Mouse (Mus musculus) hindbrain, embryonic 10.5 days (tissue): ENCODE measurements around the gene Dlg2. TPM values are rescaled to one million over a fixed set of nuclear protein-coding genes. Genes with fewer than 3 reads are reported as not detected.

Experiments
- DNase-seq: peaks from one replicate; pipeline ENCODE4 v3.0.0-alpha.2; 2017; ENCODE audit warnings: low spot score
- H3K27ac ChIP-seq: fragments of 300-500 bp; sonication (generic); 2 replicates; pipeline ENCODE4 v1.5.1; 2016; ENCODE audit warnings: mild to moderate bottlenecking, moderate library complexity
- H3K27me3 ChIP-seq: fragments of 300-500 bp; sonication (generic); 2 replicates; pipeline ENCODE4 v1.6.1; 2016; ENCODE audit warnings: mild to moderate bottlenecking; ENCODE audit not compliant: poor library complexity, insufficient read depth, severe bottlenecking
- H3K36me3 ChIP-seq: fragments of 300-500 bp; sonication (generic); 2 replicates; pipeline ENCODE4 v1.6.1; 2016; ENCODE audit warnings: mild to moderate bottlenecking, moderate library complexity
- H3K4me1 ChIP-seq: fragments of 300-500 bp; sonication (generic); replicated peaks from 2 replicates; pipeline ENCODE4 v1.6.1; 2016; ENCODE audit warnings: mild to moderate bottlenecking
- H3K4me3 ChIP-seq: fragments of 300-500 bp; sonication (generic); 2 replicates; pipeline ENCODE4 v1.5.1; 2016; ENCODE audit warnings: mild to moderate bottlenecking, moderate library complexity
- H3K9me3 ChIP-seq: fragments of 300-500 bp; sonication (generic); 2 replicates; pipeline ENCODE4 v1.6.1; 2016; ENCODE audit warnings: mild to moderate bottlenecking, moderate library complexity
- WGBS: fragments of 180-500 bp; shearing (Covaris S2); methylation state at CpG from one replicate; pipeline ENCODE4 v1.1.7; 2016; 5-methylcytosine and 5-hydroxymethylcytosine counted together
- polyA plus RNA-seq: library from polyadenylated mRNA; unstranded; fragments of >200 nt; fragmentation: Nextera tagmentation; extraction: Ambion mirVana; gene quantifications from 2 replicates; pipeline ENCODE4 v1.2.1, GENCODE M21; 2016

The Dlg2 gene
- polyA plus RNA-seq, 1 experiment from 2014 or later, result 2.2 TPM

DNA sequence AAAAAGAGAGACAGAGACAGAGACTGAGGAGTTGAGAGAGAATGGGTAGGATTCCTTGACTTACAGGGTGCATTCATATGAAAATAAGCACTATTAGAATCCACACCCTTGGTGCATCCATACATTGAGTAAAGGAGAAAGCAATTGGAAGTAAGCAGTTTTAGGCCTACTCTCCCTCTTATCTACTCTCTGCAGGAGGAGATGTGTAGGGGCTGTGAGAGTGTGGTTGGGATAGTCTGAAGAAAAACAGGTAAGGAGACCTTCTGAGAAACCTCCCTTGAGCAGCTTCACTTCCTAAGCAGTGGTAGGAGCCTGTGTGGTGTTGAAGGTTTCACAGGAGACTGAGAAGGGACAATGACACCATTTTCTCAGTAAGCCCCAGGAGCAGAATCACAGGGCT, 868.6 kb downstream of the Dlg2 start:
- Histone ChIP-seq H3K27me3 (no peaks in the 10 kb centered on the region), H3K36me3 (no peaks in the 10 kb centered on the region), H3K27ac (no peak overlapping the region), H3K4me1 (no peaks in the 10 kb centered on the region), H3K9me3 (no peaks in the 10 kb centered on the region), H3K4me3 (no peak overlapping the region)
- DNase-seq, result no peak

DNA sequence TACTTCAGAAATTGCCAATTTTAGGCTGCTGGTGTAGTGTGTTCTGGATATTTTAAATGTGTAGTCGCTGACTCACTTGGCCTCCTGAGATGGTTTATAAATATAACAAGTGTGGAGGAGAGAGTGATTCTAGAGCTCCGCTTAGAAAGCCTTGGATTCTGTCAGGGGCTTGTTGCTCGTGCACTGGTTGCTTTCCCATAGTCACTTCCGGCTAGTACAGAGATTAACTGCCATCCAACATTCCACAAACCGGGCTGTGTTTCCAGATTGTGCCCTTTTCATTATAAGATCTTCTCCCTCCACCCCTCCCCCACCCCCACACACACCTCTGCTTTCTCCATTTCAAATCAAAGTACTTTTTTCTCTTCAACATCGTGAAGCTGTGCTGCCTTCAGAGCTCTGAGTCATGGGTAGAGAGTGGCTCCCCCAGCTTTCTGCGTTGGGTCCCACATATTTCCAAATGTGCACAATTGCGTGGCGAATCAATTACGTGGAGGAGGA, 893.4 kb downstream of the Dlg2 start:
- Histone ChIP-seq H3K27ac (no peak overlapping the region), H3K4me3 (no peak overlapping the region), H3K9me3 (no peaks in the 10 kb centered on the region), H3K36me3 (no peaks in the 10 kb centered on the region), H3K4me1 (peaks cover 5% of the 10 kb centered on the region; the same call in 1 of the 2 replicates), H3K27me3 (no peaks in the 10 kb centered on the region)
- WGBS, result 63% methylated on average over 10 of the region's 10 CpGs
- no peak for DNase-seq

DNA sequence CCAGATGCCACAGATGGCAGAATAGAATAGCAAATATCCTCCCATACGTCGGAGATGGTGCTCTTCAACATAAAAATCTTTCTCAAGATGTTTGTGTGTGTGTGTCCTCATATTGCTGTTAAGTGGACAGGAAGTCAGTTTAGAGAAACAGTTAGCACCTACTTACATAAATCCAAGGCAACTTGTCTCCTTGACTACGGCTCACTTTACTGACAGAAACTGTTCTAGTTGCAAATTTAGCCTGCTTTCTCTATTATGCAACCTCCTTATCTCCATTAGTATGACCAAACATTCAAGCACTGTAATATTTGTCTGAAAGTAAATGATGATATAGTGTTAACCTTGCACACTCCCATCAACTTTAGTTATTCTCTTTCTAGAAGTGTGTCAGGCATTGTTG, 905.8 kb downstream of the Dlg2 start:
- H3K27me3 ChIP-seq, result no peaks in the 10 kb centered on the region
- no peaks in the 10 kb centered on the region for H3K36me3 ChIP-seq
- no peaks in the 10 kb centered on the region for H3K4me1 ChIP-seq
- no peak overlapping the region for H3K4me3 ChIP-seq
- no peak overlapping the region for H3K27ac ChIP-seq
- WGBS, result 84% methylated on average over 3 of the region's 3 CpGs
- no peak for DNase-seq
- H3K9me3 ChIP-seq, result no peaks in the 10 kb centered on the region

DNA sequence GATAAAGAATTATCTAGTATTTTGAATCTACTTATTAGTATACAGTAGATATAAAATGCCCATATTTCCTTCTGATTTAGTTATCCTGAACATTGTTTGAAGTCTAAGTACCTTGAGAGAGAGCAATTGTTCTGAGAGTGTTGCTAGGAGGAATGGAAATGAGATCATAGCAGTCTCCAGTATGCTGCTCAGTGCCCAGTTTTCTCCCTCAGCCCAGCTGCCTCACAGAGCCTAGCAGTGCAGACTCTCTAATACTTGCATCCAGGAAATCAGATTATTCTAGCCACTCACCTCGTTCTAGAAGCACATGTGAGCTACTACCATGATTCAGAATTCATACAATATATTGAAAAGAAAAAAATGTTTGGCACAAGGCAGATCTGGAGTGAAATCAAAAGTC, 907.4 kb downstream of the Dlg2 start:
- H3K27ac ChIP-seq, result no peak overlapping the region
- no peaks in the 10 kb centered on the region for H3K4me1 ChIP-seq
- no peak for DNase-seq
- 52% methylated on average over 1 of the region's 1 CpGs for WGBS
- no peaks in the 10 kb centered on the region for H3K27me3 ChIP-seq
- no peaks in the 10 kb centered on the region for H3K36me3 ChIP-seq
- H3K4me3 ChIP-seq, result no peak overlapping the region
- no peaks in the 10 kb centered on the region for H3K9me3 ChIP-seq

DNA sequence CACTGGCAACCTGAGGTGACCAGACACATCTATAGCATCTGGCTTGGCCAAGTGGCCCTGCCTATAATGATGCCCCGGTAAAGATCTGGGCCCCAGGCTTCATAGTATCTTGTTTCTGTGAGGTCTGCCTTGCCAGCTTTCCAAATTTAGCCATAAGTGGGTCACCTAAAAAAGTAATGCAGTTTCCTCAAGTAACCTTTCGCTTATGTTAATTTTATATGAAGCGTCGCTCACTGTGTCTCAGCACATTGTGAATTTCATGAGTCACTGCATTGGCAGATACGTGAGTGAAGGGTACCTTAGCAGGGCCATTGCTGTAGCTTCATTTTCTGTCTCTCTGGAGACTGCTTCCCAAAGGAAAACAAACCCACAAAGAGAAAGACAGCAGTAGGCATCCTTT, 912.8 kb downstream of the Dlg2 start:
- H3K4me1 ChIP-seq, result 0 out of 2 replicates have a peak, but pooled peaks cover 6% of the 10 kb centered on the region
- 69% methylated on average over 5 of the region's 5 CpGs for WGBS

DNA sequence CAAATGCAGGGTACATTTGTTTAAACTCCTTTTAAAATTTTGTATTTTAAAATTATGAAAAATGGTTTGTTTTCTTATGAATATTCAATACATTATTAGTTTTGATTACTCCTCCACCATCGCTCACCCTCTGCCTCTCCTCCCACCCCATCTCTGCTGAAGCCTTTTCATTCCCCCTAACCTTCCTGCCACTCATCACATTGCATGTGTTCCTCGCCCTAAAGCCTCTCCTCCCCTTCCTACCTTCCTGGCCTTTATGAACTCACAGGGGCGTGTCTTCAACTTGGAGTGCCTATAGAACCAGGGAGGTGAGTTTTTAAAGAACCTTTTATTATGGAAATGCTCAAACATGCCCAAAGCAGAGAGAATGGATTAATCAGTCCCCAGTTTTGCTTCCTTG, 921.4 kb downstream of the Dlg2 start:
- no peak for DNase-seq
- WGBS, result 24% methylated on average over 3 of the region's 3 CpGs
- Histone ChIP-seq H3K27ac (no peak overlapping the region), H3K36me3 (no peaks in the 10 kb centered on the region), H3K4me1 (peaks cover 4% of the 10 kb centered on the region; the same call in 1 of the 2 replicates), H3K9me3 (no peaks in the 10 kb centered on the region), H3K27me3 (no peaks in the 10 kb centered on the region), H3K4me3 (no peak overlapping the region)

More for the DNA sequence above, 912.8 kb downstream of the Dlg2 start:
- Histone ChIP-seq H3K36me3 (no peaks in the 10 kb centered on the region), H3K27me3 (no peaks in the 10 kb centered on the region), H3K9me3 (no peaks in the 10 kb centered on the region), H3K4me3 (no peak overlapping the region), H3K27ac (no peak overlapping the region)
- no peak for DNase-seq

DNA sequence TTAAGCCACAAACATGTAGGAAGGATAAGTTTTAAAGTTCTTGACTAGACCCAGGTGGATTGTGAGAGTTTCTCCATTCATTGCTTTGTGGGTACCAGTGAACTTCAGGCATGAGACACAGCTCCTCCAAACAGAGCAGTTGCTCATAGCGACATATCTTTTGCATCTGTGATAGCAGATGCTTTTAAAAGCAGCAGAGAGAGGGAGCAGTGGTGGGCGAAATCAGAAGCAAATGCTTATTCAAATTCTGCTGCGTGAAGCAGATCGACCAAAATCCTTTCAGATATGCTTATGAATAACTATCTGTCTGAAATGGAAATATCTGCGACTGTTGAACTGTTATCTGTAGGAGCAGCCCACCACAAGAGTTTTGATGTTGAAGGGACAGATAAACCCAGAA, 935.6 kb downstream of the Dlg2 start:
- no peak for DNase-seq
- Histone ChIP-seq H3K36me3 (no peaks in the 10 kb centered on the region), H3K4me1 (no peaks in the 10 kb centered on the region), H3K4me3 (no peak overlapping the region), H3K27ac (no peak overlapping the region), H3K27me3 (no peaks in the 10 kb centered on the region), H3K9me3 (no peaks in the 10 kb centered on the region)
- WGBS, result 85% methylated on average over 5 of the region's 5 CpGs

DNA sequence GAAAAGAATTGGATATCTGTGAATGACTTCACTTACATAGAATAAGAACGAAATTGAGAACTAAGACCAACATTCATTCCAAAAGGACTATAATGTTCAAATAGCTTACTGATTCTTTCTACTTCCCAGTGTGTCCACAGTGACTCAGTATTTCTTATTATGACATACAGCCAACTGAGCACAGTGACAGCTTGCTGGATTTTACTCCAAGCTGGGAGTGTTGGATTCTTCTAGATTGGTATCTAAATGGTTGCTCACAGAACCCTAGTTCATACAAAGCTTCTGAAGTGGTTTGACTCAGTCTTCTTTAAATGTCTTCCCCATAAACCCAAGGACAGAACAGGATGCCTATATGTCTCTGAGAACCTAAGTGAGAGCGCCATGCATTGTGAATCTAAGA, 937.7 kb downstream of the Dlg2 start:
- no peak for DNase-seq

DNA sequence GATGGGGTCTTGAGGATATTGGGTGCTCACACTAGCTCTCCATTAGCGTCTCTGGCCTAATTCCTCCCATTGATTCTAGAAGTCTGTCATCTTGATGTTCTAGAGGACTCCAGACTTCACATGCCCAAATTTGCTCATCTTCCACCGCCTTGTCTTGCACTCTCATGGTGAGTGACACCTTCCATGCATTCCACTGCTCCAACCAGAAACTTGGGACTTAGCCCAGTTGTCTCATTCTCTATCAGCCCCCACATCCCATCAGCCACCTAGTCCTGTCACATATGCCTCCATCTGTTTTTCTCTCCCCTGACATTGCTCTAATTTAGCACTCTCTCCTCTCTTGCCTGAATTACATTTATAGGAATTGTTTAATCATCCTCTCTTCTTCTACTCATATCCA, 938.3 kb downstream of the Dlg2 start:
- Histone ChIP-seq H3K27ac (no peak overlapping the region), H3K4me3 (no peak overlapping the region), H3K9me3 (no peaks in the 10 kb centered on the region), H3K4me1 (no peaks in the 10 kb centered on the region), H3K36me3 (no peaks in the 10 kb centered on the region), H3K27me3 (no peaks in the 10 kb centered on the region)
- no peak for DNase-seq
- WGBS, result 85% methylated on average over 2 of the region's 2 CpGs

More for the DNA sequence above, 937.7 kb downstream of the Dlg2 start:
- Histone ChIP-seq H3K4me3 (no peak overlapping the region), H3K4me1 (no peaks in the 10 kb centered on the region), H3K9me3 (no peaks in the 10 kb centered on the region), H3K27me3 (no peaks in the 10 kb centered on the region), H3K27ac (no peak overlapping the region), H3K36me3 (no peaks in the 10 kb centered on the region)
- WGBS, result 86% methylated on average over 2 of the region's 2 CpGs

DNA sequence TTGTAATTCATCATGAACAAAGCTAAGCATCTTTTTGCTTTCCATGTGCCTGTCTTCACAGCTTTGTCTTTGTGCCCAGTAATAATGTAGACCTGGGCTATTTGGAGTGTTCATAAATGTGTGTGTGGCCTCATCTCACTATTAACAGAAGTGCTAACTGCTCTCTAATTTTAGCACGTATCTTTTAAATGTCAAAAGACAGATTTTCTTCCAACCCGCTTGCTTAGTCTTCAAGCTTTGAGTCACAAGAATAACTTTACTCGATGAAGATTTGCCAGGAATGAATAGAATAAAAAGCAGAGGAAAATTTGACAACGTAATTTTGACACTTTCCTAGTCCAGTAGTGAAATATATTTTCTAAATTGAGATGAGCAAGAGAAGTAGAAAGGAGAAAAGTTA, 943.7 kb downstream of the Dlg2 start:
- Histone ChIP-seq H3K4me1 (no peaks in the 10 kb centered on the region), H3K27me3 (no peaks in the 10 kb centered on the region), H3K4me3 (no peak overlapping the region), H3K27ac (no peak overlapping the region), H3K9me3 (no peaks in the 10 kb centered on the region), H3K36me3 (no peaks in the 10 kb centered on the region)
- 90% methylated on average over 4 of the region's 4 CpGs for WGBS
- no peak for DNase-seq

DNA sequence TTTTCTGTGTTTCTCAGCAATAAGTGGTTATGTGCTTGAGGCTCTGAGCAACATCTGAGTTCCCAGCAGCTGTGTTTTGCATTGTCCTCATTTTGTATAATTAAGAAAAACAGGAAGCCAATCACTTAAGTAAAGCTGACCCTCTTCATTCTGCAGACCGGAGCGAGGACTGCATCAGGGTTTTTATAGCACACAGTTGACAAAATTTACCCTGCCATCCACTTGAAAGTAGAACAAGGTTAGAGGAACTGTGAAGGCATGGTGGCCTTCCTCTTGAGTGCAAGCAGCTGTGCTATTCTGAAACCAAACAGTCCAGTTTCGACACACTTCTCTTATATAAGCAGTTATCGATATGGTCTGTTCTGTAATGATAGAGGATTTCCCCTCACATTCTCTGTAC, 947.3 kb downstream of the Dlg2 start:
- 89% methylated on average over 4 of the region's 4 CpGs for WGBS
- H3K27ac ChIP-seq, result no peak overlapping the region
- no peaks in the 10 kb centered on the region for H3K9me3 ChIP-seq
- no peak overlapping the region for H3K4me3 ChIP-seq
- no peaks in the 10 kb centered on the region for H3K4me1 ChIP-seq
- DNase-seq, result no peak
- H3K36me3 ChIP-seq, result no peaks in the 10 kb centered on the region
- no peaks in the 10 kb centered on the region for H3K27me3 ChIP-seq

DNA sequence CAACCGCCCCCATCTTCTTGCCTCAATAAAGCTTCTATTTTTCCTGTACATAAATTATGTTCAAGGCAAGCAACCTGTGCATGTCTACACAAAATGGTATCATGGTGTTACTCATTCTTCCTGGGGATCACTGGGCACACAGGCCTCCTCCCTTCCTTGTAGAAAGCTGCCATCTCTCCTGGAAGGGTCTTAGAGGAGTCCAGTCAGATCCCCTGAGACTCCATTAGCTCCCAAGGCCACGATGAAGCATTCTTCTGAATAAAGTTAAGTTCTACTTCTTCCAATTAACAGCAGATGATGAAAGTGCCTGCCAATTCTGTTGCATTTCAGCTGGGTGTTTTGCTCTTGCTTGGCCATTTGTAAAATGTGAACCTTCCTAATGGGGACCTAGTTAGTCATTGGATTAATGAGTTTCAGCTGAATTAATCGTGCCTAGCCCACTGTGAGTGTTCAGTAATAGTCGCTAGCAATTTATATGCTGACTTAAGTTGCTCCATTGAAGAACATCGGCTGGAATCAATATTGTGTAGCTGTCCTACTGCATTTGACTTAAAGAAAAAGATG, 953.3 kb downstream of the Dlg2 start:
- Histone ChIP-seq H3K27ac (no peak overlapping the region), H3K9me3 (no peaks in the 10 kb centered on the region), H3K4me1 (no peaks in the 10 kb centered on the region), H3K36me3 (no peaks in the 10 kb centered on the region), H3K27me3 (no peaks in the 10 kb centered on the region), H3K4me3 (no peak overlapping the region)
- no peak for DNase-seq
- 85% methylated on average over 5 of the region's 5 CpGs for WGBS

DNA sequence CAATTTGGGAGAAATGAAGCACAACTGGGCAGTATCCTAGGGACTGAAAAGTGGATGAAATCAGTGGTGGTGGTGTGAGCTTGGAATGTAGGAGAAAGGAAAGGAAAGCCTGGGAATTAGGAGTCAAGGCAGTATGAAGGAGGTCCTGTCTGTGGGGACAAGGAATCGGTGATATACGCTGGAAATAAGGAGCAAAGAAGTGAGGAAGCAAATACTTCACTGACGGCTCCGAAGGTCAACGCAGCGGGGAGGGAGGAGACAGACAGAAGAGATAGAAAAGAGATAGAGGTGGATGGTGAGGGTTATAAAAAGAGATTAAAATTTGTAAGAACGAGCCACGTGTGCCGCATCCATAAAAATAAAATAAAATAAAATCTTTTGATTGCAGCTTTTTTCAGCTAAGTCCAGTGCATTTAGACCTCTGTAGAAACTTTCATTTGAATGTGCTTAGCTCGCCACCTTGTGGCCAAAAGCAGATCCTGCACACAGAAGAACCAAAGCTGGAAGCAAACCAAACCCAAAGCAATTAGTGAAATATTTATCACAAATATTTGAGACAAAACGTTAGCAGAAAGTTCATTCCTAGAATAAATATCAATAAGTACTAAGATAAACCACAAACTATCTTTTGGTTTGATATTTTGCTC, 955.2 kb downstream of the Dlg2 start:
- Histone ChIP-seq H3K27me3 (no peaks in the 10 kb centered on the region), H3K36me3 (no peaks in the 10 kb centered on the region), H3K4me1 (no peaks in the 10 kb centered on the region), H3K4me3 (no peak overlapping the region), H3K27ac (no peak overlapping the region), H3K9me3 (no peaks in the 10 kb centered on the region)
- WGBS, result 46% methylated on average over 11 of the region's 11 CpGs
- peak; percentile 58 for DNase-seq

DNA sequence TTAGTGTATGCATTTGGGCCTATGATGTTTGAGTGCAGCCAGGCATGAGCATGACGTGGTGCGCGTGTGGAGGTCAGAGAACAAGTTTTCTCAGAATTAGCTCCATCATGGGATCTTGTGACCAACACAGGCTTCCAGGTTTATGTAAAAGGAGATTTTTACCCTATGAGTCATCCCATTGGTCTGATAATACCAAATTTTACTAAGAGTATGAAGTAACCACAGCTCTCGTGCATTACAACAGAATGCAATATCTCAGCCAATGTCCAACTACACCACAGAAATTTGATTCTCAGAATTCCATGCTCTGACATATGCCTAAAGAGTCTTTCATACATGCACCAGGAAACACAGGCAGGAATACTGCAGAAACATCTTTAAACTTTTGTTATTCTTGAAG, 956.1 kb downstream of the Dlg2 start:
- H3K4me3 ChIP-seq, result no peak overlapping the region
- no peak for DNase-seq
- H3K27me3 ChIP-seq, result no peaks in the 10 kb centered on the region
- no peaks in the 10 kb centered on the region for H3K4me1 ChIP-seq
- 90% methylated on average over 4 of the region's 4 CpGs for WGBS
- no peaks in the 10 kb centered on the region for H3K36me3 ChIP-seq
- H3K27ac ChIP-seq, result no peak overlapping the region
- no peaks in the 10 kb centered on the region for H3K9me3 ChIP-seq
